Mouse (Mus musculus) stomach, embryonic 14.5 days (tissue): Measurements from ENCODE around the gene Zbtb45. TPM values are rescaled to one million over a fixed set of nuclear protein-coding genes. Genes with fewer than 3 reads are reported as not detected.

Experiments used
- ATAC-seq: fragments of 200-750 bp; cut with Nextera tagmentation; 2 replicates; pipeline ENCODE4 v1.8.0; 2017; ENCODE audit warnings: low read depth, moderate TSS enrichment; ENCODE audit not compliant: insufficient number of reproducible peaks, insufficient read depth, low FRiP score
- H3K27ac ChIP-seq: fragments of 300-500 bp; sonication (generic); 2 replicates; pipeline ENCODE4 v1.5.1; 2014; ENCODE audit warnings: mild to moderate bottlenecking, low read length, moderate library complexity, mixed read lengths
- H3K27me3 ChIP-seq: fragments of 300-500 bp; sonication (generic); 2 replicates; pipeline ENCODE4 v1.6.1; 2014; ENCODE audit warnings: low read length, control low read depth, mixed read lengths; ENCODE audit not compliant: control insufficient read depth, insufficient read depth
- H3K36me3 ChIP-seq: fragments of 300-500 bp; sonication (generic); 2 replicates; pipeline ENCODE4 v1.6.1; 2014; ENCODE audit warnings: mild to moderate bottlenecking, control low read depth, low read length, moderate library complexity, mixed read lengths; ENCODE audit not compliant: control insufficient read depth, insufficient read depth
- H3K4me1 ChIP-seq: fragments of 300-500 bp; sonication (generic); 2 replicates; pipeline ENCODE4 v1.6.1; 2014; ENCODE audit warnings: low read length, control low read depth, mixed read lengths; ENCODE audit not compliant: control insufficient read depth, insufficient read depth
- H3K4me2 ChIP-seq: fragments of 300-500 bp; sonication (generic); replicated peaks from 2 replicates; pipeline ENCODE4 v1.6.1; 2014; ENCODE audit warnings: low read depth, low read length, control low read depth
- H3K4me3 ChIP-seq: fragments of 300-500 bp; sonication (generic); 2 replicates; pipeline ENCODE4 v1.5.1; 2014; ENCODE audit warnings: low read depth, low read length, control low read depth
- H3K9ac ChIP-seq: fragments of 300-500 bp; sonication (generic); replicated peaks from 2 replicates; pipeline ENCODE4 v1.6.1; 2014; ENCODE audit warnings: low read depth, mild to moderate bottlenecking, control low read depth, low read length, moderate library complexity, mixed read lengths
- H3K9me3 ChIP-seq: fragments of 300-500 bp; sonication (generic); 2 replicates; pipeline ENCODE4 v1.6.1; 2016; ENCODE audit warnings: low read depth, low read length, control low read depth; ENCODE audit not compliant: control insufficient read depth
- WGBS: fragments of 180-500 bp; shearing (Covaris S2); extraction: QIAGEN DNeasy Blood & Tissue Kit; methylation state at CpG from one replicate; pipeline ENCODE4 v1.1.7; 2014; 5-methylcytosine and 5-hydroxymethylcytosine counted together
- polyA plus RNA-seq: library from polyadenylated mRNA; unstranded; fragments of >200 nt; fragmentation: Nextera tagmentation; extraction: Ambion mirVana; gene quantifications from 2 replicates; pipeline ENCODE4 v1.2.1, GENCODE M21; 2014

Gene Zbtb45
- polyA plus RNA-seq, 1 experiment from 2014 or later = 21.3 TPM

- ATAC-seq = peak; percentile 85
- H3K9me3 ChIP-seq = no peaks in the 10 kb centered on the region
- 0% methylated on average over 42 of the region's 42 CpGs for WGBS
- H3K4me2 ChIP-seq = peak overlapping the region; percentile 69
- H3K4me3 ChIP-seq = peak overlapping the region; percentile 49
- peak overlapping the region; percentile 57 for H3K9ac ChIP-seq
- peaks cover 25% of the 10 kb centered on the region for H3K36me3 ChIP-seq
- H3K4me1 ChIP-seq = peaks cover 8% of the 10 kb centered on the region; the same call in 1 of the 2 replicates
- H3K27me3 ChIP-seq = no peaks in the 10 kb centered on the region
- peak overlapping the region; percentile 89 for H3K27ac ChIP-seq
Measured at GRCm38 (mm10) chr7:13009143-13010004, 460 bp downstream of the Zbtb45 start.

DNA sequence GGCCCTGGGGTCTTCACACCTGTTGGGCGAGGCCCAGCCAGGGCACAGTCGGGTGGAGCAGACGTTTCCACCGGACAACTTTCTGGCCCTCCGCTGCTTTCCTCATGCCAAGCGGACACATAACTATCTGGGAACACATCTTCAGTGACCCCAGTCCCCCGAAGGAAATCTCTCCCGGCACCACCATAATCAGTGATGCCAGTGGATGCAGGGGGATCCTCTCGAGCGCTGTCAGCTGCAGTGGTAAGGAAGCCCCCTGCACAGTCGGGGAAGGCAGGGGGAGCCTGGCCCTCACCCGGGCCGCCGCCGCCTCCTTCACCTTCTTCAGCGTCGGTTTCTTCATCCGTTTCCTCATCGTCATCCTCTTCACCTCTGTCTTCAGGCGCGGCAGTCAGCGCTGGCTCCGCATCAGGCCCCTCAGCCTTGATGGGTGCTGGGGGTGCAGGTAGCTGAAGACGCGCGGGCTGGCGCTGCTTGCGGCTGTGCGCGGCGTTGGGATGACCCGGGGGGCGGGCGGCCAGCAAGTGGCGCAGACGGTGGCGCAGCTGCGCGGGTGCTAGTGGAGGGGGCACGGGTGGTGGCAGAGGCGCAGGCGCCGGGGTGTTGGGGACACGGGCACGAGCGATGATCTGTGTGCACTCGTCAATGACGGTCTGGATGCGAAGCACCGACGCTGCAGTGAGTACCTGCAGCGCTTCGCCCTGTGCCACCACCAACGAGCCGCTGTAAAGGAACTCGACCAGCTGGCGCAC is 2.3 kb downstream of the Zbtb45 start:
- ATAC-seq = no peak
- Histone ChIP-seq H3K4me2 (no peak overlapping the region), H3K9me3 (no peaks in the 10 kb centered on the region), H3K4me1 (peaks cover 8% of the 10 kb centered on the region; the same call in 1 of the 2 replicates), H3K4me3 (no peak overlapping the region), H3K9ac (no peak overlapping the region), H3K27me3 (no peaks in the 10 kb centered on the region), H3K36me3 (peaks cover 25% of the 10 kb centered on the region), H3K27ac (no peak overlapping the region)
- WGBS = 47% methylated on average over 56 of the region's 57 CpGs

- no peak overlapping the region for H3K4me3 ChIP-seq
- WGBS = 85% methylated on average over 10 of the region's 10 CpGs
- no peaks in the 10 kb centered on the region for H3K27me3 ChIP-seq
- H3K36me3 ChIP-seq = peaks cover 25% of the 10 kb centered on the region
- no peak overlapping the region for H3K9ac ChIP-seq
- no peak for ATAC-seq
- no peaks in the 10 kb centered on the region for H3K9me3 ChIP-seq
- H3K27ac ChIP-seq = no peak overlapping the region
- H3K4me2 ChIP-seq = no peak overlapping the region
- peaks cover 8% of the 10 kb centered on the region; the same call in 1 of the 2 replicates for H3K4me1 ChIP-seq
Measured at GRCm38 (mm10) chr7:13006531-13006930, 3.3 kb downstream of the Zbtb45 start.

DNA sequence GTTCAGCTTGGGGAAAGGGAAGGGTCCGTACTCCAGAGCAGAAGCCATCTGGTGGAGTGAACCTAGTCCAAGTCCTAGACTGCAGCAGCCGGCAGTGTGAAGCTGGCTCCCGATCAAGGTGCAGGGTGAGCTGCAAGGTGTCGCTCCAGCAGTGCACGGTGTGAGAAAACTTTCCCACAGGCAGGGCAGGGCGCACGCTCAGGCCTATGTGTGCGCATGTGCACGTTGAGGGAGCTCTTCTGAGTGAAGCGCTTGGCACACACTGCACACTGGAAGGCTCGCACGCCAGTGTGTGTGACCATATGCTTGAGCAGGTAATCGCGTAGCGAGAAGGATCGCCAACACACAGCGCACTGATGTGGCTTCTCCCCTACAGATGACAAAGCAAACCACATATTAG is 3.8 kb downstream of the Zbtb45 start:
- Histone ChIP-seq H3K4me3 (no peak overlapping the region), H3K27me3 (no peaks in the 10 kb centered on the region), H3K4me1 (peaks cover 8% of the 10 kb centered on the region; the same call in 1 of the 2 replicates), H3K9me3 (no peaks in the 10 kb centered on the region), H3K4me2 (no peak overlapping the region), H3K9ac (no peak overlapping the region), H3K36me3 (peaks cover 25% of the 10 kb centered on the region), H3K27ac (no peak overlapping the region)
- WGBS = 87% methylated on average over 17 of the region's 17 CpGs
- ATAC-seq = no peak

DNA sequence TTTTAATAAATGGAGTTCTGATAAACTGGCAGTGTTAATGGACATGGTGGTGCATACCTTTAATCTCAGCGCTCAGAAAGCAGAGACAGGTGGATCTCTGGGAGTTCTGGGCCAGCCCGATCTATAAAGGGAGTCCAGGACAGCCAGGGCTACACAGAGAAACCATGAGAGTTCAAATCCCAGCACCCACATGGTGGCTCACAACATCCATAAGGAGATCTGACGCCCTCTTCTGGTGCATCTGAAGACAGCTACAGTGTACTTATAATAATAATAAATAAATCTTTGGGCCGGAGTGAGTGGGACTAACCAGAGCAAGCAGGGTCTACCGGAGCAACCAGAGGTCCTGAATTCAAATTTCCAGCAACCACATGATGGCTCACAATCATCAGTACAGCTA is 6.5 kb downstream of the Zbtb45 start:
- whole genome bisulfite sequencing = 75% methylated on average over 5 of the region's 5 CpGs
- no peaks in the 10 kb centered on the region for H3K27me3 ChIP-seq
- H3K9me3 ChIP-seq = no peaks in the 10 kb centered on the region
- H3K36me3 ChIP-seq = peaks cover 25% of the 10 kb centered on the region
- H3K4me3 ChIP-seq = no peak overlapping the region
- no peak overlapping the region for H3K9ac ChIP-seq
- 0 out of 2 replicates have a peak, but pooled peaks cover under 1% of the 10 kb centered on the region for H3K4me1 ChIP-seq
- no peak overlapping the region for H3K27ac ChIP-seq
- H3K4me2 ChIP-seq = no peak overlapping the region
- no peak for ATAC-seq

DNA sequence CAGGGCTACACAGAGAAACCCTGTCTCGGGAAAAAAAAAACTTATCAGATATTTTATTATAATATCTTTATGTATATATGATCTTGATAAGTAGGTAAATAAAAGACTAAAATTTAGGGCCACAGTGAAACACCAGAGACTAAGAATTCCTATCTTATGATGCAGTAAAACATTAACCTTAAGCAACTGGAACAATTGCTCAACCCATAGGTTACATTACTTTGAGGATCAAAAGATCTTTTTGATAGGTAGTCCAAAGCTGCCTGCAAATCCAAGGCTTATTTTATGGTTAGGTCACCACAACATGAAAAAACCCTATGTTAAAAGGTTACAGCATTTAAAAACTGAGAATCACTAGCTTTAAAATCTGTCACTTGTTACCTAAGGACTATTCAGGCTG is 8.2 kb downstream of the Zbtb45 start:
- Histone ChIP-seq H3K9ac (no peak overlapping the region), H3K4me1 (no peaks in the 10 kb centered on the region), H3K27me3 (no peaks in the 10 kb centered on the region), H3K4me3 (no peak overlapping the region), H3K9me3 (no peaks in the 10 kb centered on the region), H3K36me3 (peaks cover 8% of the 10 kb centered on the region), H3K27ac (no peak overlapping the region), H3K4me2 (no peak overlapping the region)
- WGBS = 66% methylated on average over 1 of the region's 1 CpGs
- ATAC-seq = no peak

GRCm38 (mm10) chr7:12998851-12999250 is 11.0 kb downstream of the Zbtb45 start, which contains the start of gene Trim28:
TSS of gene Trim28 (plus strand) at chr7:12999114.
- ATAC-seq = no peak
- no peak within 1 kb of the TSS for H3K27ac ChIP-seq
- WGBS = 86% methylated on average over 3 of the region's 3 CpGs
- no peak within 1 kb of the TSS for H3K4me3 ChIP-seq
- H3K36me3 ChIP-seq = no peaks in the 10 kb centered on the region
- H3K4me1 ChIP-seq = no peaks in the 10 kb centered on the region
- H3K9ac ChIP-seq = no peak within 1 kb of the TSS
- no peaks in the 10 kb centered on the region for H3K9me3 ChIP-seq
- H3K4me2 ChIP-seq = no peak within 1 kb of the TSS
- H3K27me3 ChIP-seq = no peaks in the 10 kb centered on the region

DNA sequence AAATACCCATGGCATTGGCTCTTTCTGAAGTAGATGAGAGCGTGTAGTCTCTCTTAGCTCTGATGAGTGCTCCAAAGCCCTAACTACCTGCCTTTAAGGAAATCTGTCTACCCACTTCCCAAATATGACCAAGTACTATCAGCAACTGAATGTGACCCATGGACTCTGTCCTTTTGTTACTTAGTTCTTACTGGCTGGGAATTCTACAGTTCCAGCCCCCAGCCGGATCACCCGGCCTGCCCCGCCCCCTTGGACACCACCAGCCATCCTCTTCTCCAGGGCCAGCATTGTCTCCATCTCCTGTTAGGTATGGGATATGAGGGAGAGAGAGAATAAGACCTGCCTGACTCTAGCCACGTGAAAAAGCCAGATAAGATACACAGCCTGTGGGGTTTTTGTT is 11.8 kb downstream of the Zbtb45 start, which contains the start of gene Slc27a5:
Gene Slc27a5 (minus strand): TSS at position 140 of the 400 bp plus-strand sequence.
- no peak within 1 kb of the TSS for H3K9ac ChIP-seq
- WGBS = 75% methylated on average over 5 of the region's 5 CpGs
- no peaks in the 10 kb centered on the region for H3K36me3 ChIP-seq
- H3K27me3 ChIP-seq = no peaks in the 10 kb centered on the region
- H3K4me2 ChIP-seq = no peak within 1 kb of the TSS
- no peak for ATAC-seq
- H3K4me3 ChIP-seq = no peak within 1 kb of the TSS
- no peaks in the 10 kb centered on the region for H3K4me1 ChIP-seq
- H3K27ac ChIP-seq = no peak within 1 kb of the TSS
- no peaks in the 10 kb centered on the region for H3K9me3 ChIP-seq
